Mouse (Mus musculus): Measurements from ENCODE around the gene Slc17a2.

Slc17a2 gene

DNA sequence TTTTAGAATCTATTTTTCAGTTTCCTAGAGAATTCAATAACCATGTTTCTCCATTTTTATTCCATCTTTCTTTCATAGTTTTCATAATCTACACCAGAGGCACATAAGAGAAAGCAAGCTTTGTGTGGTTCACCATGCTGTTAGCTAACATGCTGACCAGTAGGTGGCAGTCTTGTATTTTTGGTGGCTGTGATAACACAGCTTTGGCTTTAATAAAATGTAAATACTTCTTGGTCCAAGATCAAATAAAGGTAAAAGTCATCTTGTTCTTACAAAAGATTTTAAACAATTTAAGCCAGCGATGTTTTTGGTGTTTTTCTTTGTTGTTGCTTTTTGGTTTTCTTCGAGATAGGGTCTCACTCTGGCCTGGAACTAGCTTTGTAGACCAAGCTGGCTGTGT is 14.3 kb upstream of the Slc17a2 start:
- no peak for DNase-seq (ENCODE audit: low spot score)

GRCm38 (mm10) chr13:23799405-23799804 is 7.4 kb upstream of the Slc17a2 start:
- no peak for DNase-seq (ENCODE audit: low spot score)

DNA sequence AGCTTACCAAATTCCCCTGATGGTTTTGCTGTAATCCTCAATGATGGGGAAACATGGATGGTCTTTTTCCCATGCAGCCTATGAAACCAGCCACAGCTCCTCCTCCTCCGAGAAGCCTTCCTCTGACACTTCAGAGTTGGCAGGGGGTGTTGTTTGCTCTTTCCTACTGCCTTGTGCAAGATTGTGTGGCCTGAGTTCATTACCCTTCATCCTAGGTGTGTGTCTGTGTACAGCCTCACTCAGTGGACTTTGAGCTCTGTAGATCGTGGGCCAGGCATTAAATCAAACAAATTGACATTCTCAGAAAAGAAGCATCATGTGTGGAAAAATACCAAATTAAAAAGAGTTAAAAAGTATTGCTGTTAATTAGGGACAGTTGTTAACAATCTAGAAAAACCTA is 2.3 kb upstream of the Slc17a2 start:
- DNase-seq (ENCODE audit: low spot score) = no peak

DNA sequence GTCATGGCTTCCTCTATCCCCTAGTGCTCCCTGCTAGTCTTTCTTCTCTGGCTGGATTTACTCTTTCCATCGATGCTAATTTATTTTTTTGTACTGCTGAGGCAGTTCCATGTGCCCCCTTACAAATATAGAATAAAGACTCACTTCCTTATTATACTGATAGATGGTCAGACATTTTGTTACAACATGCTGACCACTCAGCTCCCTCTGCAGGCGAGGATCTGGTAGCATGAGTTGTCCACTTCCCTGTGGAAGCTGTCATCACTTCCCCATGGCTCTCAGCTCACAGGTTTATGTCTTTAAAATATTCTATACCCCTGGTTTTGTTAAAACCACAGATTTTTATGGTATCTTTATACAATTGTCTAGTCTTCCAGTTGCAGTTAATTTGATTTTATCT is 9.4 kb downstream of the Slc17a2 start:
- no peak for DNase-seq (ENCODE audit: low spot score)

GRCm38 (mm10) chr13:23820179-23820940 is 13.6 kb downstream of the Slc17a2 start:
- DNase-seq (ENCODE audit: low spot score) = no peak

DNA sequence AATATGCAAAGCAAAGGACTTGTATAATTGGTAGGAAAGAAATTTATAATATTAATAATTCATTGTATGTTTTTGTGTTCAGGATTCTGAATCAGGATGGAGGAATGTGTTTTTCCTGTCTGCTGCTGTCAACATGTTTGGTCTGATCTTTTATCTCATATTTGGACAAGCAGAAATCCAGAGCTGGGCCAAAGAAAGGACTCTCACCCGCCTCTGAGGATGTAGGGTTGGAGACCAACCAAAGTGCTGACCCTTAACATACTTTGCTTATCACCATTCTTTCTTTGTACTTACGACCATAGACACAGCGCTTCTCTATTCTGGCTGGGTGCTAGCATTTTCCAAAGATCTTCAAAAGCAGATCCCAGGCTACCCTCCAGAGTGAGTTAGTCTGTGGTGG is 15.4 kb downstream of the Slc17a2 start:
- DNase-seq (ENCODE audit: low spot score) = no peak

GRCm38 (mm10) chr13:23826606-23827005 is 19.8 kb downstream of the Slc17a2 start:
- no peak for DNase-seq (ENCODE audit: low spot score)

- no peak for DNase-seq (ENCODE audit: low spot score)
Measured at GRCm38 (mm10) chr13:23833053-23833452, 26.3 kb downstream of the Slc17a2 start.

DNA sequence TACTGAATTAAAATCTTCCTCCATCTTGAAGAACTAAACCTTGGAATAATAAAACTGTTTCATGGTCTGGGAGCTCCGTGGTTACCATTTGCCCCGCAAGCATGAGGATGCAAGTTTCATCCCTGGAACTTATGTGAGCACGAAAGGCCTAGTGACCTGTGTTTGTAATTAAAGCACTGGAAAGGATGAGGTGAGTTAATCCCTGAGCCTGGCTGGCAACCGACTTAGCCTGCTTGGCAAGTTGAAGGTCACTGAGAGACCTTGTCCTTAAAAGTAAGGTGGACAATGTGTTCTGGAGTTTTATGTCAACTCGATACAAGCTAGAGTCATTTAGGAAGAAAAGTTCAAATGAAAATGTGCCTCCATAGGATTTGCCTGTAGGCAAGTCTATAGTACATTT is 28.0 kb downstream of the Slc17a2 start:
- DNase-seq (ENCODE audit: low spot score) = no peak

DNA sequence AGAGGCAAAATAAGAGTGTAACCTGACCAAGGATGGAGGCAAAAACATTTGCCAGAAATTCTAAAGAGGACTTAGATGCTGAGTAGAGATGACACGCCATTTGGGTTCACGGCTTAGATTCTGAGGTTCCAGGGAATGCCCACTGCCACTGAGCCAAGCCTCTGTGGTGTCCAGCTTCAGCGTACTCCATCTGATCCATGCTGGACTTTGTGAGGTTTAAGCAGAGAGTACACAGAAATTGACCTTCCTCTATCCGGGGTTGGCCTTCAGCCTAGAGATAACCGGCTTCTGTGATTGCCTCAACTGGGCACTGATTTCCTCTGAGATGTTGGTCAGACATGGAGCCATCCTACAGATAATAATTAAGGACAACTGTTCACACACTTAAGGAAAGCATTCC is 29.8 kb downstream of the Slc17a2 start:
- no peak for DNase-seq (ENCODE audit: low spot score)

GRCm38 (mm10) chr13:23839308-23839707 is 32.5 kb downstream of the Slc17a2 start, which contains the start of gene Slc17a3:
Gene Slc17a3, plus strand, starts transcription at chr13:23839434.
- no peak for DNase-seq (ENCODE audit: low spot score)

DNA sequence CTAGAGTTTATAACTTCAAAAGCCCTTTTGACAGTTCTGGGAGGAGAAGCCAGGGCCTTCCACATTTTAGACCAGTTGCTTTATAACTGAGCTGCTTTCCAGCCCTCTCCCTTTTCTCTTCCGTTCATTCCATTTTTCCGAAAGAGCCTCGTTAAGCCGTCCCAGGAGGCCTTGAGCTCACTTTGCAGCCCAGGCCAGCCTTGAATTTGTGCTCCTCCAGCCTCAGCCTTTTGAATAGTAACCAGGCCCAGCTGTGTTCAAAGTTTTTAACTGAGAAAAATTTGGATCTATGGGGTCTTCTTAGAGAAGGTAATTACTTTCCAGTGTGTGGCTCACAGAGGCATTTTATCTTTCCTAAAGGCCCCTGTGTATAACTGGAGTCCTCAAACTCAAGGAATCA is 39.1 kb downstream of the Slc17a2 start:
- no peak for DNase-seq (ENCODE audit: low spot score)

DNA sequence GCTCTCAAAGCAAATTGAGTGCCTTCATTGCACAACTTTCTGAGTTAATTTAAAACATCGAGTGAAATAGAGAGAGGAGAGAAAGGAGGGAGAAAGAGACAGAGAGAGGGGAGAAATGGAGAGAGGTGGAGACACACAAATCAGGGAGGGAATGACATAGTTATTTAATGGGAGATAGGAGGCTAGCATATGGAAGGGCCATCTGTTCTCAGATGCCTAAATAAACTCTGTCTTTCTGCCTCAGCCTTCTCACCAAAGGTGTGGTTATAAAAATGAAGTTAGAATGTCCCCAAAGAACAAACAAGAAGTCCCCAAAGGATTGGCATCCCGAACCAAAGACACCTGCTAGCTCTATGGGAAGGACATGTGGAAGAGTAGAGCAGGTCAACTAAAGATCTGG is 42.5 kb downstream of the Slc17a2 start:
- DNase-seq (ENCODE audit: low spot score) = no peak

DNA sequence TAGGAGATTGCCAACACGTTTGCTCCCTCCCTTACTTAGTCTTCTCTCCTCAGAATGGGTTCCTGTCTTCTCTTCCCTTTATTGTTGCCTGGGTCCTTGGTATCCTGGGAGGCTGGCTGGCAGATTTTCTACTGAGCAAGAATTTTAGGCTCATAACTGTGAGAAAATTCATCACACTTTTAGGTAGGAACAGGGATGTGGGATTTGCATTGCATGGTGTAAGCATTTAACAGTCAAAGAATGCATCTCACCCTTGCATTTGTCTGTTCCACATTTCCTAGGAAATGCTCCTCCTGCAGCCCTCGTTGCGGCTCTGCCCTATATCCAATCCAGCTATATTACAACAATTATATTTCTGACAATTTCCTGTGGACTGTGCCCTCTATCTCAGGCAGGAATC is 49.6 kb downstream of the Slc17a2 start:
- no peak for DNase-seq (ENCODE audit: low spot score)

GRCm38 (mm10) chr13:23861815-23862214 is 55.0 kb downstream of the Slc17a2 start:
- no peak for DNase-seq (ENCODE audit: low spot score)

DNA sequence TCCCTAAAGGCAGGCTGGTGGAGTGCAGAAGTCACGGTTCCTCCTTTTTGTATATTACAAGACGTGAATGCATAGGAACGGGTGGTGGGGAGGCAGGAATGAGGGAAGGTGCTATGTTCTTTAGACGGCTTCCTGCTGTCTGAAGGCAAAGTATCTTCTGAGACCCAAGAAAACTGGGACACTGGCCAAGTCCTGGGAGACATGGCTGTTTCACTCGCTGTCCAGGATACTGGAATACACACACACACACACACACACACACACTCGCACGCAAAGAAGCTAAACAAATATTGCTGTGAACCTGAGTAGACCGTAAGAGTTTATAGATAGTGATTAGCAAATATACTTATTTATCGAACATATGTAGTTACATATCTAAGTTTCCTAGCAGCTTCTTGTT is 57.9 kb downstream of the Slc17a2 start:
- DNase-seq (ENCODE audit: low spot score) = no peak

DNA sequence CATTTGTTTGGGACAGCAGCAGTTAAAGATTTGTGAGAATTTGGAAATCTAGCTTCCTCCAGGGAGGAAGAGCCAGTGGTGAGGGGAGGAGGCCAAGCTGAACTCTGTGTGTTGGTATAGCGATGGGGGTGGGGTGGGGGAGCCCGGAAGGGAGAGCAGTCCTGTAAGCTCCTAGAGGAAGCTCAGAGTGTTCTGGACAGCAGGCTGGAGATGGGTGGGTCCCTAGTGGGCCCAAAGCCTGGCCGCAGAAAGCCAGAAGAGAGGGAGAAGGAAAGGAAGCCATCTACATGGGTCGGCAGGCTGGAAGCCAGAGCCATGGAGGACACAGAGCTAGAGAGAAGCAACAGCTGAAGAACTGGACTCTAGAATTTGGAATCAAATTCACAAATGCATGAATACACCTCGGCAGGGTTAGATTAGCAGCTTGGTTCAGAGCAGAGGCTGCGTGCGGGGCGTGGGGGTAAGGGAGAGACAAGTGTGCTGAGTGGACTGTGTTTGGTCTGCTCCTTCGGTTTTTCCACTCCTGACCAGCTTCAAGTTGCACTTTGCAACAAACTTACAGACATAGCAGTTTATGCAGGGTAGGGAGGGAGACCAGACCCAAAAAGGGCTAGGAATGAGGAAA is 59.4 kb downstream of the Slc17a2 start:
- no peak for DNase-seq (ENCODE audit: low spot score)

DNA sequence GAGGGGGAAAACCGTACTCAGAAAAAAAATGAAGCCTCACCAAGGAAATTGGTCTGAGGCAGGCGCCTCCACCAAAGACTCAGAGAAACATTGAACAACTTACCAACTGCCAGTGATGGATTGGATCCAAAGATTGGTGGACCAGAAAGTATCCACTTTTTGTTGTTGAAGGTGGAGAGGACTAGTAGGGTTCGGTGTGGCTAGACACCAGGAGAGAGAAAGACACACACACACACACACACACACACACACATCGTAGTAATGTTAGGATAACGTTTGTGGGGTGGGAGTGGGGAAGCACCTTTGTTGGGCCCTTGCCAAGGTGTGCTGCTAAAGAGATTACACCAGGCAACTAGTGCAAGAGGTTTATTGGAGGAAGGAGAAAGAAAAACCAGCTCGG is 60.2 kb downstream of the Slc17a2 start:
- DNase-seq (ENCODE audit: low spot score) = no peak

- no peak for DNase-seq (ENCODE audit: low spot score)
Measured at GRCm38 (mm10) chr13:23867405-23867804, 60.6 kb downstream of the Slc17a2 start, which contains the start of gene Slc17a1. Gene Slc17a1, plus strand, starts transcription at chr13:23867750.

DNA sequence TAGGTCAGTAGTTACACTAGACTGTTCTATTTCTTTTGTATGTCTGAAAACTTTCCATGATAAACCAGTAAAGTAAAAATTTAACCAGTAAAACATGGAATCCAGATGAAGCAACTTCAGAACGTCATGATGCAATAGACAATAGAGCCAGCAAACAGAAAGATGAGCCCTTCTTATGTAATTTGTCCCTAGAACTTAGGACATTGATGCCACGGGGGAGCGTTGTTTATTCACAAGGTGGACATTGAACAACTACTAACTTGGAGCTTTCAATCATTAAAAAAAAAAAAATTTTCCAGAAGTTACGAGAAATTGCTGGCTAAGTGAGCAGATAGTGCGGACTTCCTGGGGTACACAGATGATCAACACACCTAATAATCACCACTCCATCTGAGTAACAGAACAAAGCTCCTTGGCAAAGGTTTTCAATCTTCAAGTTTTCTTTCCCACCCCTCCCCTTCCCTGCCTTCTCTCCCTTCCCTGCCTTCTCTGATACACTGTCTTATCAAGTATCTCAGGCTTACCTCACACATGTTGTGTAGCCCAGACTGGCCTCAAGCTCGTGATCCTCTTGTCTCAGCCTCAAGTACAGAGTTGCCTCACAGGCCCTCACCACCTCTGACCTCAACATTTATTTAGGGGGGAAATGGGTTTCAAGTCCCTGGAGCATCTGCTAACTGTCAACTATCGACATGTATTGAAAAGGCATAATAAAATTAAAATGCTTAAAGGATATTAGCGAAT is 62.2 kb downstream of the Slc17a2 start:
- DNase-seq (ENCODE audit: low spot score) = no peak

- no peak for DNase-seq (ENCODE audit: low spot score)
Measured at GRCm38 (mm10) chr13:23869996-23870395, 63.2 kb downstream of the Slc17a2 start.

GRCm38 (mm10) chr13:23873141-23873540 is 66.3 kb downstream of the Slc17a2 start:
- DNase-seq (ENCODE audit: low spot score) = no peak
